ENCODE assay signal across 8 mouse cellular contexts in genomic region chr16:37867791-37868505, GRCm38 (mm10). TPM values are rescaled to one million over a fixed set of nuclear protein-coding genes. Genes with fewer than 3 reads are reported as not detected.
DNase-seq lines count a peak whose midpoint lies in the region; ATAC-seq and TF ChIP-seq lines count a peak whose summit lies in the region.

Lrrc58 (plus strand) TSS chr16:37868389.

- peak within 1 kb of the TSS; percentile 99 for H3K9ac ChIP-seq in hindbrain, embryonic 16.5 days (ENCODE audit: low read depth, low read length)

- H3K27me3 ChIP-seq in hindbrain, embryonic 16.5 days (replicated peaks; ENCODE audit: control insufficient read depth, insufficient read depth, low read length) = no peaks in the 10 kb centered on the region

- peak within 1 kb of the TSS; percentile 74 for H3K4me2 ChIP-seq in hindbrain, embryonic 16.5 days (ENCODE audit: low read length)

- no peaks in the 10 kb centered on the region; the same call in 1 of the 2 replicates for H3K36me3 ChIP-seq in hindbrain, embryonic 16.5 days (ENCODE audit: control insufficient read depth, insufficient read depth, low read length)
- no peaks in the 10 kb centered on the region for H3K36me3 ChIP-seq in macrophage (ENCODE audit: inconsistent target)

- H3K9me3 ChIP-seq in hindbrain, embryonic 16.5 days (ENCODE audit: control insufficient read depth, low read length) = no peaks in the 10 kb centered on the region

- under 1% methylated on average over 61 of the region's 86 CpGs for WGBS in hindbrain, embryonic 16.5 days
- 4% methylated on average over 80 of the region's 86 CpGs for WGBS in macrophage (ENCODE audit: missing documents)

- peaks cover 42% of the 10 kb centered on the region for H3K79me2 ChIP-seq in macrophage (ENCODE audit: inconsistent target)

- H3K4me1 ChIP-seq in hindbrain, embryonic 16.5 days (ENCODE audit: control insufficient read depth, insufficient read depth, low read depth, low read length) = peaks cover 18% of the 10 kb centered on the region

- intact Hi-C loops in gastrocnemius, adult 2 months (cut with DNase I) = loop anchor here (5.0 kb wide), 2 partner anchors 51 to 219 kb away; partner anchors contain the start of gene Gsk3b
- intact Hi-C loops in left cerebral cortex, adult 2 months (cut with DNase I) = loop anchor here (2.0 kb wide), 2 partner anchors 183 to 221 kb away; partner anchors contain the start of gene Gsk3b

- no peak for TF ChIP-seq CTCF in gastrocnemius, adult 2 months (IDR thresholded peaks at IDR 0.05)
- no peak for TF ChIP-seq CTCF in left cerebral cortex, adult 2 months (IDR thresholded peaks at IDR 0.05)

- peak within 1 kb of the TSS; percentile 100 for H3K27ac ChIP-seq in gastrocnemius, adult 2 months
- peak within 1 kb of the TSS; percentile 99 for H3K27ac ChIP-seq in hindbrain, embryonic 16.5 days (ENCODE audit: low read depth, low read length)
- peak within 1 kb of the TSS; percentile 100 for H3K27ac ChIP-seq in left cerebral cortex, adult 2 months
- peak within 1 kb of the TSS; percentile 61 for H3K27ac ChIP-seq in macrophage

- H3K4me3 ChIP-seq in gastrocnemius, adult 2 months = peak within 1 kb of the TSS; percentile 93
- H3K4me3 ChIP-seq in hindbrain, embryonic 16.5 days (ENCODE audit: low read length) = peak within 1 kb of the TSS; percentile 100
- H3K4me3 ChIP-seq in left cerebral cortex, adult 2 months = peak within 1 kb of the TSS; percentile 99
- H3K4me3 ChIP-seq in macrophage (ENCODE audit: inconsistent target) = peak within 1 kb of the TSS; percentile 77

- DNase-seq in WW6 (ENCODE audit: low read depth, low spot score) = peak; percentile 42
- DNase-seq in cerebellum, postnatal 25 days = peak; percentile 92 to 93
- DNase-seq in gastrocnemius, adult 2 months = peak; percentile 94
- DNase-seq in left cerebral cortex, adult 2 months (ENCODE audit: extremely low spot score in 1 of 2, low spot score in 2 of 2) = peak; percentile 89 to 90
- peak; percentile 82 for DNase-seq in retina, postnatal 7 days (ENCODE audit: low read depth, low spot score)
- DNase-seq in urinary bladder, adult 2 months (ENCODE audit: low spot score) = peak; percentile 87

- peak; percentile 96 for ATAC-seq in hindbrain, embryonic 16.5 days

RNA-seq across cellular contexts. Expression of gene Lrrc58, which starts in this region (rescaled TPM):
- 10 to 100 TPM; 52.3 to 61.3 TPM for total RNA-seq in gastrocnemius, adult 2 months (2021)
- polyA plus RNA-seq in hindbrain, embryonic 16.5 days (2015; fragmentation: Nextera tagmentation; extraction: Ambion mirVana) = 45.3 and 48.1 TPM in 2 replicates
- 100 to 1,000 TPM; 105 to 106 TPM for total RNA-seq in left cerebral cortex, adult 2 months (2021)
- total RNA-seq in macrophage (2018; cell fraction: chromatin; rRNA removed) = 10 to 100 TPM; 16.9 to 66.1 (median 33.3) TPM
- total RNA-seq in macrophage (2018; cell fraction: cytosol; rRNA removed) = 100 to 1,000 TPM in 1 of 26 experiments, 10 to 100 TPM in 25; 54.5 to 100 (median 70.5) TPM
- 100 to 1,000 TPM in 4 of 26 experiments, 10 to 100 TPM in 22; 50.7 to 142 (median 73.4) TPM for total RNA-seq in macrophage (2018; cell fraction: nucleus; rRNA removed)
- polyA plus RNA-seq in macrophage (2018) = 18.6 to 33.5 TPM (median 22.0 TPM) in 3 replicates
- polyA plus RNA-seq in urinary bladder, adult 2 months (2012; rRNA removed) = 26.5 and 33.0 TPM in 2 replicates

Comparison
In these comparisons a context has a peak if more than half of its experiments do, and no peak if none do; other contexts are left out.
1. Peak in every context shown above with its lines: DNase-seq, ATAC-seq, H3K4me3 ChIP-seq and H3K27ac ChIP-seq.
2. DNase-seq: peak in every context shown above with its lines; median percentile 94 in gastrocnemius, adult 2 months; 92 in cerebellum, postnatal 25 days; 90 in left cerebral cortex, adult 2 months; 87 in urinary bladder, adult 2 months; 82 in retina, postnatal 7 days; 42 in WW6.